Mouse (Mus musculus) hindbrain, embryonic 14.5 days (tissue): Measurements from ENCODE around the gene Card14. TPM values are rescaled to one million over a fixed set of nuclear protein-coding genes. Genes with fewer than 3 reads are reported as not detected.

Experiments
- ATAC-seq: fragments of 200-750 bp; cut with Nextera tagmentation; 2 replicates; pipeline ENCODE4 v1.8.0; 2017; ENCODE audit warnings: moderate number of reproducible peaks, mild to moderate bottlenecking, moderate TSS enrichment, moderate library complexity; ENCODE audit not compliant: low FRiP score
- DNase-seq: peaks from one replicate; pipeline ENCODE4 v3.0.0-alpha.2; 2015; ENCODE audit warnings: low spot score
- H3K27ac ChIP-seq: fragments of 300-500 bp; sonication (generic); 2 replicates; pipeline ENCODE4 v1.5.1; 2014; ENCODE audit warnings: mild to moderate bottlenecking, moderate library complexity
- H3K27me3 ChIP-seq: fragments of 300-500 bp; sonication (generic); 2 replicates; pipeline ENCODE4 v1.6.1; 2014; ENCODE audit warnings: mild to moderate bottlenecking, low read length, mixed read lengths; ENCODE audit not compliant: control insufficient read depth, insufficient read depth
- H3K36me3 ChIP-seq: fragments of 300-500 bp; sonication (generic); replicated peaks from 2 replicates; pipeline ENCODE4 v1.6.1; 2014; ENCODE audit not compliant: control insufficient read depth, insufficient read depth
- H3K4me1 ChIP-seq: fragments of 300-500 bp; sonication (generic); replicated peaks from 2 replicates; pipeline ENCODE4 v1.6.1; 2014; ENCODE audit warnings: antibody characterized with exemption, low read length, mixed read lengths; ENCODE audit not compliant: control insufficient read depth, insufficient read depth
- H3K4me2 ChIP-seq: fragments of 300-500 bp; sonication (generic); replicated peaks from 2 replicates; pipeline ENCODE4 v1.6.1; 2014; ENCODE audit warnings: mild to moderate bottlenecking, moderate library complexity
- H3K4me3 ChIP-seq: fragments of 300-500 bp; sonication (generic); replicated peaks from 2 replicates; pipeline ENCODE4 v1.5.1; 2014; ENCODE audit warnings: mild to moderate bottlenecking, low read length
- H3K9ac ChIP-seq: fragments of 300-500 bp; sonication (generic); 2 replicates; pipeline ENCODE4 v1.6.1; 2014
- H3K9me3 ChIP-seq: fragments of 300-500 bp; sonication (generic); 2 replicates; pipeline ENCODE4 v1.6.1; 2016; ENCODE audit warnings: low read length; ENCODE audit not compliant: control insufficient read depth
- WGBS: fragments of 180-500 bp; shearing (Covaris S2); extraction: QIAGEN DNeasy Blood & Tissue Kit; methylation state at CpG from one replicate; pipeline ENCODE4 v1.1.7; 2014; 5-methylcytosine and 5-hydroxymethylcytosine counted together
- polyA plus RNA-seq: library from polyadenylated mRNA; unstranded; fragments of >200 nt; fragmentation: Nextera tagmentation; extraction: Ambion mirVana; gene quantifications from 2 replicates; pipeline ENCODE4 v1.2.1, GENCODE M21; 2014

The Card14 gene
- 0.16 and 0.18 TPM in 2 replicates for polyA plus RNA-seq

GRCm38 (mm10) chr11:119307658-119307867, at the start of gene Card14:
Gene Card14, plus strand, starts transcription at chr11:119307768.
- Histone ChIP-seq H3K9ac (0 out of 2 replicates have a peak within 1 kb of the TSS, but pooled peaks have one; percentile 20), H3K4me3 (no peak within 1 kb of the TSS), H3K4me2 (no peak within 1 kb of the TSS), H3K9me3 (no peaks in the 10 kb centered on the region), H3K4me1 (no peaks in the 10 kb centered on the region), H3K36me3 (no peaks in the 10 kb centered on the region), H3K27me3 (0 out of 2 replicates have a peak, but pooled peaks cover 7% of the 10 kb centered on the region), H3K27ac (no peak within 1 kb of the TSS)
- no peak for ATAC-seq
- WGBS = 58% methylated on average over 1 of the region's 1 CpGs
- no peak for DNase-seq

- Histone ChIP-seq H3K27me3 (no peaks in the 10 kb centered on the region), H3K4me2 (peak overlapping the region; percentile 49), H3K4me1 (no peaks in the 10 kb centered on the region), H3K36me3 (0 out of 2 replicates have a peak, but pooled peaks cover 3% of the 10 kb centered on the region), H3K9ac (no peak overlapping the region; the same call in 1 of the 2 replicates), H3K4me3 (peak overlapping the region; percentile 17; the same call in 1 of the 2 replicates), H3K9me3 (no peaks in the 10 kb centered on the region), H3K27ac (peak overlapping the region; percentile 33)
- WGBS = 69% methylated on average over 9 of the region's 9 CpGs
- DNase-seq = no peak
- no peak for ATAC-seq
Measured at GRCm38 (mm10) chr11:119258216-119258571, 49.4 kb upstream of the Card14 start.

- ATAC-seq = 0 out of 2 replicates have a peak, but pooled peaks have one; percentile 46
- no peak overlapping the region; the same call in 1 of the 2 replicates for H3K9ac ChIP-seq
- no peaks in the 10 kb centered on the region for H3K4me1 ChIP-seq
- H3K27ac ChIP-seq = peak overlapping the region; percentile 33
- no peaks in the 10 kb centered on the region for H3K27me3 ChIP-seq
- H3K9me3 ChIP-seq = no peaks in the 10 kb centered on the region
- DNase-seq = peak; percentile 47
- H3K4me3 ChIP-seq = peak overlapping the region; percentile 17; the same call in 1 of the 2 replicates
- 0 out of 2 replicates have a peak, but pooled peaks cover 5% of the 10 kb centered on the region for H3K36me3 ChIP-seq
- peak overlapping the region; percentile 49 for H3K4me2 ChIP-seq
- 74% methylated on average over 23 of the region's 23 CpGs for WGBS
Measured at GRCm38 (mm10) chr11:119258572-119259322, 48.8 kb upstream of the Card14 start.

- ATAC-seq (no peak), DNase-seq (no peak)
- peaks cover 14% of the 10 kb centered on the region; the same call in 1 of the 2 replicates for H3K36me3 ChIP-seq
- 90% methylated on average over 8 of the region's 8 CpGs for WGBS
- H3K9me3 ChIP-seq = no peaks in the 10 kb centered on the region
- no peaks in the 10 kb centered on the region for H3K27me3 ChIP-seq
- H3K4me3 ChIP-seq = no peak overlapping the region
- no peak overlapping the region for H3K9ac ChIP-seq
- H3K4me1 ChIP-seq = no peaks in the 10 kb centered on the region
- H3K27ac ChIP-seq = no peak overlapping the region
- no peak overlapping the region for H3K4me2 ChIP-seq
Measured at GRCm38 (mm10) chr11:119259977-119260376, 47.6 kb upstream of the Card14 start.

- H3K27me3 ChIP-seq = no peaks in the 10 kb centered on the region
- 93% methylated on average over 13 of the region's 13 CpGs for WGBS
- DNase-seq = no peak
Measured at GRCm38 (mm10) chr11:119264413-119264812, 43.2 kb upstream of the Card14 start.

GRCm38 (mm10) chr11:119265811-119266210, 41.8 kb upstream of the Card14 start:
- Histone ChIP-seq H3K27me3 (no peaks in the 10 kb centered on the region), H3K9me3 (no peaks in the 10 kb centered on the region), H3K4me3 (no peak overlapping the region), H3K4me1 (peaks cover 10% of the 10 kb centered on the region), H3K36me3 (peaks cover 14% of the 10 kb centered on the region; the same call in 1 of the 2 replicates), H3K9ac (no peak overlapping the region), H3K27ac (no peak overlapping the region), H3K4me2 (no peak overlapping the region)
- DNase-seq (no peak), ATAC-seq (no peak)
- 80% methylated on average over 7 of the region's 7 CpGs for WGBS

More at GRCm38 (mm10) chr11:119264413-119264812, 43.2 kb upstream of the Card14 start:
- no peak for ATAC-seq
- Histone ChIP-seq H3K27ac (no peak overlapping the region), H3K4me3 (no peak overlapping the region), H3K9ac (no peak overlapping the region), H3K4me1 (peaks cover 10% of the 10 kb centered on the region), H3K9me3 (no peaks in the 10 kb centered on the region), H3K36me3 (peaks cover 14% of the 10 kb centered on the region; the same call in 1 of the 2 replicates), H3K4me2 (no peak overlapping the region)

GRCm38 (mm10) chr11:119267241-119267674, 40.3 kb upstream of the Card14 start:
- peak overlapping the region; percentile 15; the same call in 1 of the 2 replicates for H3K27ac ChIP-seq
- DNase-seq (no peak), ATAC-seq (peak; percentile 35; the same call in 1 of the 2 replicates)
- WGBS = 37% methylated on average over 6 of the region's 6 CpGs
- no peaks in the 10 kb centered on the region for H3K27me3 ChIP-seq
- H3K4me2 ChIP-seq = peak overlapping the region; percentile 85
- peaks cover 10% of the 10 kb centered on the region for H3K4me1 ChIP-seq
- no peaks in the 10 kb centered on the region for H3K9me3 ChIP-seq
- no peak overlapping the region for H3K4me3 ChIP-seq
- H3K36me3 ChIP-seq = peaks cover 14% of the 10 kb centered on the region; the same call in 1 of the 2 replicates
- no peak overlapping the region for H3K9ac ChIP-seq

- H3K36me3 ChIP-seq = peaks cover 17% of the 10 kb centered on the region; the same call in 1 of the 2 replicates
- peak within 1 kb of the TSS; percentile 85 for H3K4me2 ChIP-seq
Measured at GRCm38 (mm10) chr11:119267768-119268556, 39.6 kb upstream of the Card14 start, which contains the start of gene Gaa. Gene Gaa, plus strand, starts transcription at chr11:119267887.

More at GRCm38 (mm10) chr11:119267768-119268556, 39.6 kb upstream of the Card14 start, which contains the start of gene Gaa:
- H3K27ac ChIP-seq = peak within 1 kb of the TSS; percentile 15; the same call in 1 of the 2 replicates
- DNase-seq (peak; percentile 99), ATAC-seq (peak; percentile 85)
- H3K27me3 ChIP-seq = no peaks in the 10 kb centered on the region
- WGBS = 6% methylated on average over 52 of the region's 52 CpGs
- peaks cover 10% of the 10 kb centered on the region for H3K4me1 ChIP-seq
- peak within 1 kb of the TSS; percentile 56 for H3K4me3 ChIP-seq
- H3K9me3 ChIP-seq = no peaks in the 10 kb centered on the region
- peak within 1 kb of the TSS; percentile 73 for H3K9ac ChIP-seq
